Mouse (Mus musculus) lung, postnatal 25 days (tissue): ENCODE measurements around the gene Idua.
A peak's percentile ranks its signal among the peaks of the same experiment; 100 is the strongest.
"Not testable (repeated sequence)": the region's sequence is repeated elsewhere in the genome, so short reads cannot be mapped to it uniquely, and the experiment has no call there.

Experiments used
- DNase-seq: peaks from one replicate; pipeline ENCODE4 v3.0.0; 2022; ENCODE audit warnings: low spot score

Gene Idua

DNA sequence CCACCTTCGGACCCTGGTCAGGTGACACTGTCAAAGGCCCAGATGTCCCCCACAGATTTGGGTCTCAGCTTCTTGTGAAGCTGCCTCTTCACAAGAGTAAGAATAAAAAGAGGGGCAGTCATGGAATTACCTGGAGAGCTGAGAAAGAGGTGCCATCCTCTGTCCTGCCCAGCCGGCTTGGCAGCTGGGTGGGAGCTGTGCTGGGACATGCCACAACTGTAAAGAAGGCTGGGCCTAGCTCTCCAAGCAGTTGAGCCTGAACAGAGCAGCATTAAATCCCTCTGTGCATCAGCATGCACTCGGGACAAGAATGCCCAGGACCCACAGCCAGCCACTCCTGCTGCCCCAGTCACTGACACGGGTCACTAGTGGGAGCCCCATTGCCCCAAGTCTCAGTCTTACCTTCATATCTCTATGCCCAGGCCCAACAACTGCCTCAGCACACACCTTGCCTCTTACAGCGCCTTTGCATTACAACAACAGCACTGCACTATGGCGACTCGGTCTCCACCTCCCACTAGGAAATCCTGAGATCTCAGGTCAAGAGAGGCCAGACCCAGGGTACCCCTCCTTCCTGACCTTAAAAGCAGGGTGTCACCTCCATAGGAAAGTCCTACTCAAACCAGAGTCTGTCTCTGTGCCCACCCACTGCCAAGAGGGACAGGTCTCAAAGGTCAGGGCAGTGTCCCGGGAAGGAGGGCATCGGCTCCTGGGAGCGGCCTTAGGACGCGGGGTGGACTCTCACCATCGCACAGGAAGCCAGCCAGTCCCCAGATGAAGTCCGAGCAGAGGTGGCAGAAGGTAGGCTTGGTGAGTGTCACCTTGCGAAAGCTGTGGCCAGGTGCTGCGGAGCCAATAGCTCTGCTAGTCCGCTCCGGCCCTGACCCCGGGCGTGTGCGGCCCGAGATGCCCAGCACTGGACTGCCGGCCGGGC, at the start of gene Idua:
Gene Idua (plus strand): TSS at position 634 of the 934 bp plus-strand sequence.
- DNase-seq, result no peak

DNA sequence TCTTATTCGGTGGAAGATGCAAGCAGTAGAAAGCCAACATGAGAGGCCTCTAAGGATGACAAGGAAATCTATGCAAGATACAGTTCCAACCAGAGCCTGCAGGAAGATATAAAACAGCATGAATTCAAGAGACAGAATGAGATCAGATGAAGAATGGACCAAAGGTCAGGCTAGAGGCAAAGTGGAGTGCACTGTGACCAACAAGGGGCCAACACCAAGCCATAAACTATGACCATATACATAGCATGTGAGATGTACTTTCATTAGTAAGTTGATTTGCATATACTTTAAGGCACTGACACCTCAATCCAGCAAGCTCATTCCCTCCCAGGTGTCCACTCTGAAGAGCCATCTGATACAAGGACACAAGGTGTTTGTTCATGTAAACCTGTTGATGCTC, 49.7 kb upstream of the Idua start:
- no peak for DNase-seq

DNA sequence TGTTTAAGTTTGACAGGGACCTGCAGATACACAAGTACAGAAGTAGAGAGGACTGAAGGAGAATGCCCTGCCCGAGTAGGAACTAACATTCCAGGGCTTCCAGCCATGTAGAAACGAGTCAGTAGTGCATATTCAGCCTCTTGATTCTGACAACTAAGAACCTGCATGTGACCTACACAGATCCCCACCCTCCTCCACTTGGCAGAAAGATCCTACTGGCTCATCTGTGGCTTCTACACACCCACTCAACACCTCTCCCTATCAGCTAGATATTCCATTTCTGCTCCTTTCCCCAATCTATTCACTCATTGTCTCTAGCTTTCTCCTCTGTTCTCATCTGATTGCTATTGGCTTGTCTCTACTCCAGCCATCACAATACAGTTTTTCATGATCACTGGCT, 38.3 kb upstream of the Idua start:
- no peak for DNase-seq

DNA sequence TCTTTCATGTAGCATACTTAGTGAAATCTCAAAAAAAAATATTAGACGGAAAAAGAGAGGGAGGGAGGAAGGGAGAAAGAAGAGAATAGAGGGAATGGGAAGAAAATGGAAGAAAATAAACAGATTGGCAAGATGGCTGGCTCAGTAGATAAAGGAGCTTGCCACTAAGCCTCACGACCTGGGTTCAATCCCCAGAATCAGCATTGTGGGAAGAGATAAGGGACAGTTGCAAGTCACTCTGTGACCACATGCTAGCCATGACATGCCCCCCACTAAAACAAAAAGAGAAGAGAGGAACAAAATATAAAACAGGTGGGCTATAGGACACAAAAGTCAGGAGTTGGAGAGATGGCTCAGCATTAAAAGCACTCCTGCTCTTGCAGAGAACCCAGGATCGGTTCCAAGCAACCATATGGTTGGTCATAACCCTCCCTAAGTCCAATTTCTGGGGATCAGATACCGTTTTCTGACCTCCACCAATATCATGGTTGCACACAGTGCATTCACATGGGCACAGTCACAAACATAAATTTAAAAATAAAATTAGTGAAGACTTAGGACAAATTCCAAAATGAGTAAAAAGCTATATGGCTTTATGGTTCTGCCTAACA, 34.0 kb upstream of the Idua start:
- DNase-seq, result no peak

DNA sequence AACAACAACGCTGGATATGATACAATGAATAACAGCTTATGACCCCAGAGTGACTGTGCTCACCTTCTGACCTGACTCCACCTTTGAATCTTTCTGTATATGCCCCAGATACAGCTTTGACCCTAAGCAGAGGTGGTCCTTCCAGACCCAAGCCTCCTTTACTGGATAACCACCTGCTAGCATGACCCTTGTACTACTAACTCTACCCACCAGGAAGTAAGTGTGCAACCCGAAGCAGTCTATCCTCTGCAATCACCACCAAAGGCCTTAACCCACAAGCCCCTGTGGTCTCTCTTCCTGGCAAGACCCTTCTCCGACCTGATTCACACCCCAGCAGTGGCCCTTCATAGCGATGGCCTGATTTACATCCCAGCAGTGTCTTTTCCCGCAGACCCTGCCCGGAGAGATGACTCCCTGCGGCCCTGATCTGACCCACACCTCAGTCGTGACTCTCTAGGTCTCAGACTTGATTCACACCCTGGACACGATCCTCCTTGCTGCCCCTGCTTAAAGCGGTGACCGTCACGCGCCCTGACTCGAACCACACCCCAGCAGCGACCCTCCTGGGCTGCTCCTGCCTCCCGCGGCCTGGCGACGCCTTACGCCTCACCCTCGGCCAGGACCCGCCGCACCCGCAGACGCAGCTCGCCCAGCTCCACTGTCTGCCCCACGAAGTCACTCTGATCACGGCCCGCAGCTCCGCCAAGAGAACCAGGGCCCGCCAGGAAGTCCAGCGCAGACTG, 31.1 kb upstream of the Idua start:
- no peak for DNase-seq

DNA sequence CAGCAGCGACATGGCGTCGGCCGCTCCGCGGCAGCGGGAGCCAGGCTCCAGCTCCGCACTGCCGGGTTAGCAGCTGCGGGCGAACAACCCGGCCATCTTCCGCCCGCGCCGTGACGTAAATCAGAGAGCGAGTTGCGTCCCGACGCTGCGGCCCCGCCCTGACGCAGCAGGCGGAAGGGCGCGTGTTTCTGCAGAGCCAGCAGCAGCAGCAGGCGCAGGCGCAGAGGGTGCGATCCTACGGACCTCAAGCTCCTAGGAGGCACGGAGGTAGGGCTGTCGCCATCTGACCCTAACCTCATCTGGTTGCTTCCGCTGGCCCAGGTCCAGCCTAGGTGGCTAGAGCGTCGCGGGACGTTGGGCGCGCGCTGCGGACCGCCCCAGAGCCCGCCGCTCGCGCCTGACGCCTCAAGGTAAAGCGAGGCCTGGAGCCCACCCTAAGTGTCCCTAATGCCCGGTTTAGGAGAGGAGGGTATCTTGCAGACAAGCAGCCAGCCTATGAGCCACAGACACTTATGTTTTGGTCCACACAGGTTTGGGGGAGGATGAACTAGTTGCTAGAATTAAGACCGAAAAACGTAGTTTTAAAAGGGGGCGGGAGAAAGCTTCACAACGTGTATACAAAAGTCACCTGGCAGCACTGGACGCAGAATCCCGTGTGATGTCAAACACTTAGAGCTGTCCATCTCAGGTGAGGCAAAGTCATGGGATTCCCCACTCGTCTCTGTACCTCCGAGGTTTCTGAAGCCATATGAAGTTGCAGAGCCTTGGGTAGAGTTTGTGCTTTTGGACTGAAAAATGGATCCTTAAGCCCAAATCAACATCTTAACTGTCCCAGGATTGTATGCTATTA, 30.3 kb upstream of the Idua start, which contains the start of the genes Gak and Tmem175:
Gene Gak (minus strand): TSS at position 122 of the 850 bp plus-strand sequence.
Gene Tmem175 (plus strand): TSS at position 137 of the 850 bp plus-strand sequence.
- peak; percentile 95 for DNase-seq

DNA sequence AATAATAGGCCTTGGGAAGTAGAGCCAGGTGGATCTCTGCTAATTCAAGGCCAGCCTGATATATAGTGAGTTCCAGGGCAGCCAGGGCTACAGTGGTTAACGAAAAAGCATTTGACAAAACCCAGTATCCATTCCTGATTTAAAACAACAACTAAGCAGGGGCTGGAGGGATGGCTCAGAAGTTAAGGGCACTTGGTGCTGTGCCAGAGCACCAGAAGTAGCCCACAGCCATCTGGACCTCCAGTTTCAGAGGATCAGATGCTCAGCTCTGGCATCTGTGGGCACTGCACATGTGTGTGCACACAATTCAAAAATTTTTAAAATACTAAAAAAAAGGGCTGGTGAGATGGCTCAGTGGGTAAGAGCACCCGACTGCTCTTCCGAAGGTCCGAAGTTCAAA, 26.5 kb upstream of the Idua start:
- DNase-seq, result no peak

DNA sequence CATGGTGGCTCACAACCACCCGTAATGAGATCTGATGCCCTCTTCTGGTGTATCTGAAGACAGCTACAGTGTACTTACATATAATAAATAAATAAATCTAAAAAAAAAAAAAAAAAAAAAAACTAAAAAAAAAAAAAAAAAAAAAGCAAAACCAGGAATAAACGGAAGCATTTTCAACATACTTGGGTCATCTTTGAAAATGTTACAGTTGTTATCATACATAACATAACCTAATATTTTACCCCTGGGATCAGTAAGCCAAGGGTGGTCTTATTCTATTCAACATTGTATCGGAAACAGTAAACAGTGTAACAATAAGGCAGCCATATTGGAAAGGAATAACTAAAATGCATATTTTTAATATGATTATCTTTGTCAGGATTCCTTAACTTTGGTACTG, 26.0 kb upstream of the Idua start:
- not testable (repeated sequence) for DNase-seq

DNA sequence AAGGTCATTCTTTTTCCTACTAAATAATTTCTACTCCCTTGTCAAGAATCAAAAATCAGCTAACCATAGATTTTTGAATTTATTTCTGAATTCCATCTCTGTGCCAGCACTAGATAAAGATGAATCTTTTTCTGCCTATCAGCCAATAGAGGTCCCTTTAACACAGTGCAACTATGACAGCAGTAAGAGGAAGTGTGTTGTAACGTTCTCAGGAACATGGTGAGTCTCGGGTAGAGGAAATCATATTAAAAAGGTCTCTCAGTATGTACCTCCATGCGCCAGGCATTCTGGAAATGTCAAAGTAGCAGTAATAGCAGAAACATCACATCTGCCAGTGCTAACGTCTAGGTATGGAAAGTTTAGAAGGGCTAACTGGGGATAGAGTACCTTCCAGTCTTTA, 24.0 kb upstream of the Idua start:
- DNase-seq, result no peak

DNA sequence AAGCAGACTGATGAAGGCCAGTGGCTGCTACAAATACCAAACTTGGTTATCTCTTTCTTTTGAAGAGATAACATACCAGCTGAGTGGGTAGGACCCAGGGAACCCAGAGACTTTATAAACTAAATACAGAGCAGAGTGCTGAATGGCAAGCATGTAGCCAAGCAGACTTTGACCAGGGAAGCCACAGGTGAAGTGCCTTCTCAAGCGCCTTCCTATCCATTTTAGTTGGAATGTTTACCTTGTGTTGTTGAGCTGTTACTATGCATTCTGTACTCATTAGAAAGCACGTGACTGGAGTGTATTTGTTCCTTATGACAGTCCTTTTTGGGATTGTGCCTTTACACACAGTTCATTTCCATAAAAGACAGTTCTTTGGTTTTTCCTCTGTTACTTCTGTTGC, 16.5 kb upstream of the Idua start:
- peak; percentile 18 for DNase-seq

DNA sequence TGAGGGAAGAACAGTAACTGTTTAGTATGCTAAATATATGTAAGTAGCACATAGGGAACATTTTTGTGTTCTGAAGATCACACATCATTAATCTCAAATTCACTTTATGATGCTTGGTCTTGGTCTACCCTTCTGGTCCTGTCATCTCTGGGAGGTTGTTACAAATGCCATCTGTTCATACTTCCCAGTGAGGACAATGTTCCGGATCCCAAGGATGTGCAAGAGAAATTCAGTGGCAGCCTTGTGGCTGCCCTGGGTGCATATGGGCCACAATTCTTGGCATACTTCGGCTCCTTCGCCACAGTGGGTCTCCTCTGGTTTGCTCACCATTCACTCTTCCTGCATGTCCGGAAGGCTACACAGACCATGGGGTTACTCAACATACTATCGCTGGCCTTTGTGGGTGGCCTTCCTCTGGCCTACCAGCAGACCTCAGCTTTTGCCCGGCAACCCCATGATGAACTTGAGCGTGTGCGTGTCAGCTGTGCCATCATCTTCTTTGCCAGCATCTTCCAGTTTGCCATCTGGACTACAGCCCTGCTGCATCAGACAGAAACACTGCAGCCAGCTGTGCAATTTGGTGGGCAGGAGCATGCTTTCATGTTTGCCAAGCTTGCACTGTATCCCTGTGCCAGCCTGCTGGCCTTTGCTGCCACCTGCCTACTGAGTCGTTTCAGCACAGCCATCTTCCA, 14.3 kb upstream of the Idua start:
- DNase-seq, result peak; percentile 22

DNA sequence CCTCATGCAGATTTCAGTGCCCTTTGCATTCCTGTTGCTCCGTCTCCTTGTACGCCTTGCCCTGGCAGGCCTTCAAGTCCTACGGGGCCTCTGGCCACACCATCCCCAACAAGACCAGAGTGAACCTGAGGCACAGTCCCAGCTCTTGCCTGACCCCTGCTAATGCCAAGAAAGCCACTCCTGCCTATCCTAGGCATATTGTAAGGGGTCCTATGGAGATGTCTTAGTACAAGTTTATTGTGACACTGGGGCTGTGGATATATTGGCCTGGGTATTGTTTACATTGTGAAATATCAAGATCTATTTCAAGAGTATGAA, 13.8 kb upstream of the Idua start:
- no peak for DNase-seq

DNA sequence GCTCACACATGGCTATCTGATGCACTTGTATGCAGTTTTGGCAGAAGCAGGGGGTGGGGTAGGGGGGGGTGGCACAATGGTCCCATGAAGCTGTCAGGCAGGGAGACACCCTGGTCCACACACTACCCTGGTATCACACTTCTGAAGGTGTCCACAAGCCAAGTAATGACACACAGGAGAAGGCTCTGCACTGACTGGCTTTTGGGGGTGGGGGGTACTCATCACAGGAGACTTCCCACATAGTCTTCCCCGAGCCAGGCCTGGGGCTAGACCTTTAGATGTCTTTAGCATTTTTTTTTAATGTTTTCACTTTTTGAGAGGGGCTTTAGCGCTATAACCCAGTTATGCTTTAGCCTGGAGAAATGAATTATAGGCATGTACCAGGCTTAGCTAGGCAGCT, 12.8 kb upstream of the Idua start:
- DNase-seq, result no peak

DNA sequence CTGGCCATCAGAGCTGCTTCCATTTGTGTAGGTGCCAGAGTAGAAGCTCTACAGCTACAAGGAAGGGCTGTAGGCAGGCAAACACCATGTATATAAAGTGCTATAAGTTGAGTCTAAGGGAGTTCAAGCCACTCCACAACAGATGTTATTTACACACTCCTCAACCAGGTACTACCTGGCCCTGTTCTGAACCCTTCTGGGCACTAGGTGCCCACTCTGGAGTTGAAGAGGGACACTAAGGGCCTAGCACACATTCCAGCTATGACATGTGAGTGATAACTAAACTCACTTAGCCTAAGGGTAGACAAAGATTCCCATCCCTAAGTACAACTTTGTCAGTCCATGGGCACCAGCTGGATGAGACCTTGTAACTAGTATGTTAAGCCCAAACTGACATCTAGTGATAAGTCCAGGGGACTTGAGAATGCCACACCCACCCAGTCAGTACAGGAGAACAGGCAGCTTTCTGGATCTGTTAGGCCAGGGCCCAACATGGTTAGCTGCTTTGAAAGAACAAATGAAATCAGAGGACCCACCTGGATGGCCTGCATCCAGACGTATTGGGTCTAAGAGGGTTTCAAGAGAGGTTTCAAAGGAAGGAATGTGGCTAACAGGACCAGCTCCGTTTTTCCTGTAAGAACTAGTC, 12.2 kb upstream of the Idua start:
- DNase-seq, result peak; percentile 30

DNA sequence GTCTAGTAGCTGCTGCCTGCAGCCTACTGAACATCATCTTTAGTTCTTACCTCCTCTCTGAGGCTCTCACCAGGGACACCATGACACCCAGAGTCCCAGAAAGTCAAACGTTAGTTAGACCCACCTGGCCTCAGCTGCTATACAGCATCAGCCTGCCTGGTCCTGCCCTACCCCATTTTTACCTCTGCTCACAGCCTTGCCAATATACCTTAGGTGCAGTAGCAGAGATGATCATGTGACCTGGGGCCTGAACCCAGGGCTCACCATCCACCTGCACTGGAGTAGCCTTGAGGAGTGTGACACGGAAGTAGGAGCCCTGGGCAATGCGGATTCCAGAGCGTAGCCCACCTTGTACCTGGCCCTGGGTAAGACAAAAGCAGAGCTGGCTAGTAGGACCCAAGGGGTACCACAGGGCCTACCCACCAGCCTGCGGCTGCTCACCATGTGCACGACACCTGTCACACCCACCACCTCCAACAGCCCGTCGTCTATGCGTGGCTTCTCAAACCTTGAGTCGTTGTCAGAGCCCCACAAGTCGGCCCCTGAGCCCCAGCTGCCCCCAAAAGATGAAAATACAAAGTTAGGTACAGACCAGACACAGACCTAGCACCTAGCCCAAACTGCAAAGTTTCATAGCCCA, 11.1 kb upstream of the Idua start:
- no peak for DNase-seq

DNA sequence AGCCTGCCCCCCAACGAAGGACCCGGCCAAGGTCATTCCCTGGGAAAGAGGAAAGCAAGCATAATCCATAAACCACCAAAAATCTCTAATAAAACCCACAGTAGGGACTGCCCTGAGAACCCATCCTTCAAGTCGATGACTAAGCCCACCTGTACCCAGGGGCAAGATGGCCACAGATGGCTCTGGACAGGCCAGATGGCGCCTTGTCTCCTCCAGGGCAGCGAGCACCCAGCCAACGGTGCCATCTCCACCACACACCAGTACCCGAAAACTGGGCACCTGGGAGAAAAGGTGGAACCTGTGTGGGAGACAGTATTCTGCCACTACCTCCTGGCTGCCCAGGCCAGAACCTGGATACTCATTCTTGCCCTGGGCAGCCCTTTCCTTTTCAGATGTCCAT, 9.8 kb upstream of the Idua start:
- no peak for DNase-seq

DNA sequence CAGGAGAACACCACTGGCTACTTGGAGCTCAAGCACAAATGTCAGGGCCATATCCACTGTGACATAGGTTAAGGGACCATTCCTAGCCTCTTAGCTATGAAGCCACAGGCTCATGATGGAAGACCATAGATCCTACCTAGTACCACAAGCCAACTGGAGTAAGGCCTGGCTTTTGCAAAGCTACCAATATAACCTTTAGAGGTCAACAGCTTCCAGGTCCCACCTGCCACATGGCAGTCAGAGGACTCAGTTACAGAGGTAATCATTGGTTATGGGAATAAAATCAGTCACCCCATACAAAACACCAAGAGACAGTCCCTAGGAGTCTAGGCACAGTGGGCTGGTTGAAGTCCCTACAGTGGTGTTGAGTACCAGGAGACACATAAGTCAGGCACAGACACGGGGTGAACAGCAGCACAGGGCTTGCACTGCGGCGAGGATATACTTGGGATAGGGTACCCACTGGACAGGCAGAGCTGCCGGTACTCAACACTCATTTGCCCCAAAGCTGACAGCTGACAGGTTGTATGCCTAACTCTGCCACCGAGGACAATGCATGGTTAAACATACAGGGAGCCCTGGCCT, 8.9 kb upstream of the Idua start:
- DNase-seq, result no peak

DNA sequence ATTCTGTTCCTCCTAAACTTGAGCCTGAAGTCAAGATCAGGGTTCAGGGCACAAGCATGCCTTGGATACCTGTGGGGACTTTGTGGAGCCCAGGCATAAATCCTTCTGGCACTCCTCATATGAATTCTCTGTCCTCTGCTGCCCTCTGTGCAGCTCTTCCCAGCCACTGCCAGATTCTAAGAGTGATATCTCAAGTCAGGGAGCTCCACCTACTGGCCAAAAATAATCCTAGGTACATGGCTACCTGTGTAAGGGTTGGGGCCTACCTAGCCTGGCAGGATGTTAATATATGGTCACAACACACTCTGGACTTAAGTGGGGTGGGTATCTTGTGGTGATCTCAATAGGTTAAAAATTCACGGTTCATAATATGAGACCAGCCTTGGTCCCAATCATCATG, 8.3 kb upstream of the Idua start:
- peak; percentile 79 for DNase-seq

DNA sequence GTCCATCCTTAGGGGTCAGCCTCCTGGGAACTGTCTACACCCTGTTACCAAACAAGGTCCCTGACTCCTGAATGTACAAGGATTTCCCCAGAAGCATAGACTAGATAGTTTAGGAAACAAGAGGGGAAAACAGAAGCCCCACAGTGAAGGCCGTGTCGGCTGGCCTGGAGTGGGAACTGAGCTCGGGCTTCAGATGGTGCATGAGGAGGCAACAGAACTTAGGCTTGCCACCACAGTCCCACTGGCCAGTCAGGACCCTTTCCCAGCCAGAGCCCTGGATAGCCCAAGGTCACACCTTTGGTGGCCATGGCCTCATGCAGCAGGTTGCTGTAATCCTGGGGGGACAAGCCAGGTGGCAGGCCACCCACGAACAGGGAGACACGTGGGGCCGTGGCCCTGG, 6.8 kb upstream of the Idua start:
- no peak for DNase-seq

DNA sequence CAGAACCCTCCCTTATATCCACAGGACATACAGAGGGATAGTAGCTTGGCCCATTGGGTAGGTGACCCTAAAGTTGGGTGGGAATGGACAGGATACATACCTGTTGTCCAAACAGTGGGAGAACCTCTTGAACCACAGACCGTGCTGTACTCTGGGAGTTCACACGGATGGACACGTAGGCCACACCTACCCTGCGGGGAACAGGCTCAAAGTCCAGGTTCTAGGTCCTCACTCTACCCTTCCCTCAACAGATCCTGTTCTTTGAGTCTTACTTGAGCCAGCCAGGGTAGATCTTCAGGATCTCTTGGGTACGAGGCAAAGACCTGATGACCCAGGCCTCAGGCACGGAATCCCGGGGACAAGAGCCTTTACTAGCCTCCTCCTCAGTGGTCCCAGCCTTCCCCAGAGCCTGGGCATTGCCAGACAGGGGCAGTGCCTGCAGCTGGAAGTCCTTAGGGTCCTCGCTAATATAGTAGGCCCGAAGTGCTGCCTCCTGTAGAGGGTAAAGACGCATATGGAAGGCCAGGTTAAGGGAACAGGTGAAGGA, 5.6 kb upstream of the Idua start:
- no peak for DNase-seq
